Mouse (Mus musculus): ENCODE results near the gene Slc25a48.
A peak's percentile ranks its signal among the peaks of the same experiment; 100 is the strongest.

The Slc25a48 gene

DNA sequence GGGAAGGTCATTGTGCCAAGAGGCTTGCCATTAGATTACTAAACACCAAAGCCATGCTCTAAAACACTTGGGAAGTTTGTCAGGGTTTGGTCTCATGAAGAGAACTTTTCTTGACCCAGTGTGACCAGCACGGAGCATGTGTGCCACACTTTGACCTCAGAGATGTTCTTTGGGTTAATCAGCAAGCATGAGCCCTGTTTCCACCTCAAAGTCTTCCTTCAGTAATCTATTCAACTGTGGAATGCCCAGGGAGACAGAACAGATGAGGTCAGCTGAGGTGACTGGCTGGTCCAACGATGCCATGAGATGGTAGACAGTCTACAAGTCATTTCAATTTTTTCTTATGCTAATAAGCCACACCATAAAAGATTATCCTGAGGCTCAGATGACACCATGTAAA lies 71.6 kb downstream of the Slc25a48 start:
- no peak for DNase-seq (ENCODE audit: low spot score in 2 of 2)

DNA sequence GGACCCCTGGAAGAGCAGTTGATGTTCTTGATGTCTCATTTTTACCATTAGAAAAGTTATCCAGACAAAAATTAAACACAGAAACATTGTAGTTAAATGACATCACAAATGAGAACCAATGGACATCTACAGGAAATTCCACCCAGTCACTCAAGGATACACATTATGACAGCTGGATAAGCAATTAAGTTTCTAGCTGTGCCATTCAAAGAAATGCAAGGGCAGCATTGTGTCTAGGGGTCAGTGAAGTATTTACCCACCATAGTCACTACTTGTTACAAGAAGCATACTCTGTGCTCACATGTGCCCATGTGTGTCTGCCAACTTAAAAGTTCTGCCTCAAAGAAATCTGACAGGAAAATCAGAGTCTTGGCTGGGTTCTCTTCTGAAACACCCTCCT lies 75.4 kb downstream of the Slc25a48 start:
- DNase-seq (ENCODE audit: low spot score in 2 of 2), result no peak

DNA sequence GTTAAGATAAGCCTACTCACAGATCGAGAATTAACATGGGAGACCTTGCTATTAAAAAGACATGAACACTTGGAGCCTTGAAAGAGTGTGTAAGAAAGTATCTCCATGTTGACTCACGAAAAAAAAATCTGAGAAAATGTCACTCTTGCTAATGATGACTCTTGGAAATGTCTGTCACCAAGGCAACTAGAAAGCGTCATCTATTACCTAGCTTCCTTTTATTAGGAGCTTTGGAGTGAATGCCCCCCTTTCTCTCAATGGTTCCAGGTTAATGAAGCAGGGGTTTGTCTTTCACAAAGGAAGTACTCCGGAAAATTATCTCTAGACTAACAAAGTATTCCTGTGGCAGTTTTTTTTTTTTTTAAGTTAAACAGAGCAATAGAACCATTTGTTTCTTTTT lies 78.2 kb downstream of the Slc25a48 start:
- DNase-seq (ENCODE audit: low spot score in 2 of 2), result no peak

DNA sequence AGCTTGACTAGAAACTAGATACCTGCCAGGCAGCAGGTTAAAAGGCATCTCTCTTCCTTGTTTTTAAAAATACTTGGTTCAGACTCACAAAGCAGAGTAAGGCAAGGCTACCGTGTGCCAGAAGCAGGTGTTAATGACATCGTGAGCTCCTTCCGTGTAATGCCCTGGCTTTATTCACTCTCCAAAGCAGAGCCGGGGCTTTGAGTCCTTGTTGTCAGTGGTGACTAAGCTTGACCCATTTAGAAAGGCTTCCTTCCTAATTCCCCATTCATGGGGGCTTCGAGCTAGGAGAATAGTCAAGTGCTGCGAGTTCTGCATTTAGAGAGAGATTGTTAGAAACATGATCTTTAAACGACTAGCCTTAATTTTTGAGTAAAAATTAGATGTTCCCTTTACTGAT lies 78.7 kb downstream of the Slc25a48 start:
- DNase-seq (ENCODE audit: low spot score in 2 of 2), result no peak

DNA sequence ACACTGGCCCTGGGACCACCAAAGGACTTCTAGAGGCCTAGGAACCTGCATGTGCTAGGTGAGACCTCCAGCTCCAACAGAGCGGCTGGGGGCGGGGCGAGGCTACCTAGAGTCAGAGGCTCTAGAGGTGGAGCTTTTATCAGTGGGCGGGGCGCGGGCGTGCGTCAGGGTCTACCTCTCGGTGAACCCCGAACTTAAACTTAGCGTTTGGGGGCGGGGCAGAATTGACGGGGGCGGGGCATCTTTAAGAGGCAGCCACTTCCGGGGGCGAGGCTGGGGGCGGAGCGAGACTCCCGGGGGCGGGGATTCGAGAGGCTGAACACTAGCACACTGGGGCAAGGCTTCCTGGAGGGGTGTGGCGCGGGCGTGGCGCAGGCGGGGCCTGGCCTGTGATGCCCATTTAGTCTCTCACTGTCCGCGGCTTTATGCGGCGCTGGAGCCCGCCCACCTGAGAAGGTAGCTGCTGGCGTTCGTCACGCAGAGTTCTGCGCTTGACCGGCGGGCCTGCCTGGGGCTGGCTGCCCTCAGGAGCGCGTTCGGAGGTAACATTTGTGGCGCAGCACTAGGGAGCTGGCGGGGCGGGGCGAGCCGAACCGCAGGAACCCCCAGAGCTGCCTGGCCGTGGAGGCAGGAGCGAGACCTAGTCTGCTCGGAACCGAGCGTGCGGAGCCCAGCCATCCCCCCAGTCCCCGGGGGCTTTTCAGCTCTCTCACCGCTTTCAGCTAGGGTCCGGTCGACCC lies 84.1 kb downstream of the Slc25a48 start, which contains the start of gene Fbxl21:
Gene Fbxl21, plus strand, starts transcription at position 392 of the 740 bp plus-strand sequence.
- DNase-seq (ENCODE audit: low spot score in 2 of 2), result peak; percentile 86

DNA sequence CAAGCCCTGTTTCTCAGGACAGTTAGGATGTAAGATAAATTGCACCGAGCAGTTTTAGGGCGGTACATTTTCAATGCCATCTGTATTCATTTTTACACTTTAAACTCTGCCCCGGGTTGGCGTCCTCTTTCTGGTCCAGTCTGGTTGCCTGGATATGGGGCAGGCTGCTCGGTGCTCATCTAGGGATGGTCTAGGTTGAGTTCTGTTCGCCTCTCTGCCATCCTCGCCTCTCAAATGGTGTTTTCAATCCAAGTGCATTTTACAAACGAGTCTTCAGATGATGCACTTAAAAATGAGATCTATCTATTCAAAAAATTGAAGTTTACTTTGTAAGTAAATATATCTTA lies 84.6 kb downstream of the Slc25a48 start:
- no peak for DNase-seq (ENCODE audit: low spot score in 2 of 2)
